Mouse (Mus musculus): Measurements from ENCODE around the gene Prlh. TPM values are rescaled to one million over a fixed set of nuclear protein-coding genes. Genes with fewer than 3 reads are reported as not detected.

The Prlh gene
- not detected in 2 replicates for polyA plus RNA-seq (2015; fragmentation: Nextera tagmentation; extraction: Ambion mirVana)

- TF ChIP-seq CTCF (IDR thresholded peaks at IDR 0.05; ENCODE audit: low read depth) (no peak), EP300 (optimal IDR thresholded peaks at IDR 0.05) (no peak)
- Histone ChIP-seq H3K4me1 (replicated peaks; ENCODE audit: control insufficient read depth, insufficient read depth) (no peaks in the 10 kb centered on the region), H3K4me2 (replicated peaks; ENCODE audit: low read depth) (no peak within 1 kb of the TSS), H3K9me3 (ENCODE audit: control insufficient read depth, low read length) (no peaks in the 10 kb centered on the region), H3K36me3 (ENCODE audit: control insufficient read depth, insufficient read depth, low read length) (no peaks in the 10 kb centered on the region), H3K27me3 (ENCODE audit: control insufficient read depth, insufficient read depth, low read length) (no peaks in the 10 kb centered on the region), H3K27ac (replicated peaks) (no peak within 1 kb of the TSS), H3K9ac (ENCODE audit: low read length) (no peak within 1 kb of the TSS), H3K4me3 (ENCODE audit: low read depth, low read length) (no peak within 1 kb of the TSS)
- ATAC-seq (ENCODE audit: low FRiP score, low TSS enrichment) (no peak), DNase-seq (ENCODE audit: low spot score) (no peak)
- 88% methylated on average over 8 of the region's 8 CpGs for WGBS
Measured at GRCm38 (mm10) chr1:90952808-90953207, at the start of gene Prlh. Gene Prlh, plus strand, starts transcription at chr1:90953108.

- H3K4me2 ChIP-seq (replicated peaks; ENCODE audit: low read depth), result no peak overlapping the region
- TF ChIP-seq CTCF (IDR thresholded peaks at IDR 0.05; ENCODE audit: low read depth), result no peak
- no peak for TF ChIP-seq EP300 (optimal IDR thresholded peaks at IDR 0.05)
- no peaks in the 10 kb centered on the region for H3K36me3 ChIP-seq (ENCODE audit: control insufficient read depth, insufficient read depth, low read length)
- no peak for ATAC-seq (ENCODE audit: low FRiP score, low TSS enrichment)
- no peak overlapping the region for H3K9ac ChIP-seq (ENCODE audit: low read length)
- no peak overlapping the region for H3K4me3 ChIP-seq (ENCODE audit: low read depth, low read length)
- peak overlapping the region; percentile 61; the same call in 1 of the 2 replicates for H3K27ac ChIP-seq (replicated peaks)
- DNase-seq (ENCODE audit: low spot score), result no peak
- WGBS, result 47% methylated on average over 3 of the region's 3 CpGs
- no peaks in the 10 kb centered on the region for H3K9me3 ChIP-seq (ENCODE audit: control insufficient read depth, low read length)
- H3K27me3 ChIP-seq (ENCODE audit: control insufficient read depth, insufficient read depth, low read length), result no peaks in the 10 kb centered on the region
- no peaks in the 10 kb centered on the region; the same call in 1 of the 2 replicates for H3K4me1 ChIP-seq (replicated peaks; ENCODE audit: control insufficient read depth, insufficient read depth)
Measured at GRCm38 (mm10) chr1:90903211-90903945, 49.5 kb upstream of the Prlh start.

GRCm38 (mm10) chr1:90903971-90904458 lies 48.9 kb upstream of the Prlh start:
- no peak overlapping the region for H3K4me2 ChIP-seq (replicated peaks; ENCODE audit: low read depth)
- peak; percentile 32; the same call in 1 of the 2 replicates for ATAC-seq (ENCODE audit: low FRiP score, low TSS enrichment)
- peak overlapping the region; percentile 61; the same call in 1 of the 2 replicates for H3K27ac ChIP-seq (replicated peaks)
- no peak overlapping the region for H3K4me3 ChIP-seq (ENCODE audit: low read depth, low read length)
- no peaks in the 10 kb centered on the region; the same call in 1 of the 2 replicates for H3K4me1 ChIP-seq (replicated peaks; ENCODE audit: control insufficient read depth, insufficient read depth)
- no peak overlapping the region for H3K9ac ChIP-seq (ENCODE audit: low read length)
- TF ChIP-seq EP300 (optimal IDR thresholded peaks at IDR 0.05), result no peak
- H3K9me3 ChIP-seq (ENCODE audit: control insufficient read depth, low read length), result no peaks in the 10 kb centered on the region
- no peaks in the 10 kb centered on the region for H3K27me3 ChIP-seq (ENCODE audit: control insufficient read depth, insufficient read depth, low read length)
- 42% methylated on average over 8 of the region's 8 CpGs for WGBS
- DNase-seq (ENCODE audit: low spot score), result peak; percentile 28
- no peaks in the 10 kb centered on the region for H3K36me3 ChIP-seq (ENCODE audit: control insufficient read depth, insufficient read depth, low read length)

- no peak overlapping the region for H3K9ac ChIP-seq (ENCODE audit: low read length)
- no peaks in the 10 kb centered on the region for H3K36me3 ChIP-seq (ENCODE audit: control insufficient read depth, insufficient read depth, low read length)
- 71% methylated on average over 7 of the region's 7 CpGs for WGBS
- no peak overlapping the region for H3K4me3 ChIP-seq (ENCODE audit: low read depth, low read length)
- H3K4me1 ChIP-seq (replicated peaks; ENCODE audit: control insufficient read depth, insufficient read depth), result peaks cover 8% of the 10 kb centered on the region
- TF ChIP-seq CTCF (IDR thresholded peaks at IDR 0.05; ENCODE audit: low read depth) (peak; percentile 16; the same call in 1 of the 2 replicates), EP300 (optimal IDR thresholded peaks at IDR 0.05) (no peak)
- H3K27ac ChIP-seq (replicated peaks), result 0 out of 2 replicates have a peak overlapping the region, but pooled peaks have one; percentile 25
- ATAC-seq (ENCODE audit: low FRiP score, low TSS enrichment), result no peak
- DNase-seq (ENCODE audit: low spot score), result no peak
- no peaks in the 10 kb centered on the region for H3K27me3 ChIP-seq (ENCODE audit: control insufficient read depth, insufficient read depth, low read length)
- H3K9me3 ChIP-seq (ENCODE audit: control insufficient read depth, low read length), result no peaks in the 10 kb centered on the region
- H3K4me2 ChIP-seq (replicated peaks; ENCODE audit: low read depth), result no peak overlapping the region
Measured at GRCm38 (mm10) chr1:90904729-90905404, 48.0 kb upstream of the Prlh start.

GRCm38 (mm10) chr1:90906357-90906756 lies 46.6 kb upstream of the Prlh start:
- TF ChIP-seq EP300 (optimal IDR thresholded peaks at IDR 0.05) (no peak), CTCF (IDR thresholded peaks at IDR 0.05; ENCODE audit: low read depth) (peak; percentile 94)
- H3K27ac ChIP-seq (replicated peaks), result no peak overlapping the region
- 0 out of 2 replicates have a peak, but pooled peaks have one; percentile 25 for ATAC-seq (ENCODE audit: low FRiP score, low TSS enrichment)
- WGBS, result 29% methylated on average over 2 of the region's 2 CpGs
- no peaks in the 10 kb centered on the region for H3K9me3 ChIP-seq (ENCODE audit: control insufficient read depth, low read length)
- H3K9ac ChIP-seq (ENCODE audit: low read length), result no peak overlapping the region
- H3K27me3 ChIP-seq (ENCODE audit: control insufficient read depth, insufficient read depth, low read length), result no peaks in the 10 kb centered on the region
- H3K4me1 ChIP-seq (replicated peaks; ENCODE audit: control insufficient read depth, insufficient read depth), result peaks cover 14% of the 10 kb centered on the region
- no peaks in the 10 kb centered on the region for H3K36me3 ChIP-seq (ENCODE audit: control insufficient read depth, insufficient read depth, low read length)
- no peak overlapping the region for H3K4me3 ChIP-seq (ENCODE audit: low read depth, low read length)
- H3K4me2 ChIP-seq (replicated peaks; ENCODE audit: low read depth), result no peak overlapping the region
- DNase-seq (ENCODE audit: low spot score), result peak; percentile 68

Measured in stomach, postnatal 0 days (tissue).